Mouse (Mus musculus): ENCODE results near the gene 1700017D01Rik. TPM values are rescaled to one million over a fixed set of nuclear protein-coding genes. Genes with fewer than 3 reads are reported as not detected.
"Not testable (repeated sequence)": the region's sequence is repeated elsewhere in the genome, so short reads cannot be mapped to it uniquely, and the experiment has no call there.

The 1700017D01Rik gene
- polyA plus RNA-seq, 1 experiment from 2014 or later: not detected

GRCm38 (mm10) chr19:11055700-11056099 lies 75.0 kb downstream of the 1700017D01Rik start:
- 82% methylated on average over 1 of the region's 1 CpGs for WGBS
- H3K4me2 ChIP-seq (ENCODE audit: low read depth, low read length); H3K4me3 ChIP-seq (ENCODE audit: low read depth, low read length); ATAC-seq (ENCODE audit: low read depth); H3K27me3 ChIP-seq (ENCODE audit: control insufficient read depth, insufficient read depth, low read length); H3K36me3 ChIP-seq (ENCODE audit: control insufficient read depth, insufficient read depth, low read length); H3K4me1 ChIP-seq (ENCODE audit: control insufficient read depth, insufficient read depth, low read length); H3K27ac ChIP-seq (ENCODE audit: low read depth, low read length); H3K9ac ChIP-seq (replicated peaks; ENCODE audit: low read depth, low read length); H3K9me3 ChIP-seq (ENCODE audit: control insufficient read depth, low read length): not testable (repeated sequence)

- 66% methylated on average over 3 of the region's 3 CpGs for whole genome bisulfite sequencing
- no peak for ATAC-seq (ENCODE audit: low read depth)
These were observed 77.4 kb downstream of the 1700017D01Rik start for GRCm38 (mm10) chr19:11053277-11053676.

GRCm38 (mm10) chr19:11052877-11053276 lies 77.8 kb downstream of the 1700017D01Rik start:
- no peaks in the 10 kb centered on the region for H3K36me3 ChIP-seq (ENCODE audit: control insufficient read depth, insufficient read depth, low read length)
- no peaks in the 10 kb centered on the region for H3K4me1 ChIP-seq (ENCODE audit: control insufficient read depth, insufficient read depth, low read length)
- no peaks in the 10 kb centered on the region for H3K9me3 ChIP-seq (ENCODE audit: control insufficient read depth, low read length)
- no peak for ATAC-seq (ENCODE audit: low read depth)
- H3K4me2 ChIP-seq (ENCODE audit: low read depth, low read length): no peak overlapping the region
- H3K4me3 ChIP-seq (ENCODE audit: low read depth, low read length): no peak overlapping the region
- WGBS: 72% methylated on average over 5 of the region's 5 CpGs
- no peaks in the 10 kb centered on the region for H3K27me3 ChIP-seq (ENCODE audit: control insufficient read depth, insufficient read depth, low read length)
- no peak overlapping the region for H3K27ac ChIP-seq (ENCODE audit: low read depth, low read length)
- H3K9ac ChIP-seq (replicated peaks; ENCODE audit: low read depth, low read length): no peak overlapping the region

More at GRCm38 (mm10) chr19:11053277-11053676, 77.4 kb downstream of the 1700017D01Rik start:
- Histone ChIP-seq H3K27ac (ENCODE audit: low read depth, low read length) (no peak overlapping the region), H3K4me2 (ENCODE audit: low read depth, low read length) (no peak overlapping the region), H3K4me1 (ENCODE audit: control insufficient read depth, insufficient read depth, low read length) (no peaks in the 10 kb centered on the region), H3K9ac (replicated peaks; ENCODE audit: low read depth, low read length) (no peak overlapping the region), H3K9me3 (ENCODE audit: control insufficient read depth, low read length) (no peaks in the 10 kb centered on the region), H3K36me3 (ENCODE audit: control insufficient read depth, insufficient read depth, low read length) (no peaks in the 10 kb centered on the region), H3K27me3 (ENCODE audit: control insufficient read depth, insufficient read depth, low read length) (no peaks in the 10 kb centered on the region), H3K4me3 (ENCODE audit: low read depth, low read length) (no peak overlapping the region)

GRCm38 (mm10) chr19:11050286-11050685 lies 80.4 kb downstream of the 1700017D01Rik start:
- Histone ChIP-seq H3K4me1 (ENCODE audit: control insufficient read depth, insufficient read depth, low read length) (no peaks in the 10 kb centered on the region), H3K36me3 (ENCODE audit: control insufficient read depth, insufficient read depth, low read length) (no peaks in the 10 kb centered on the region), H3K9ac (replicated peaks; ENCODE audit: low read depth, low read length) (no peak overlapping the region), H3K27me3 (ENCODE audit: control insufficient read depth, insufficient read depth, low read length) (no peaks in the 10 kb centered on the region), H3K9me3 (ENCODE audit: control insufficient read depth, low read length) (no peaks in the 10 kb centered on the region), H3K27ac (ENCODE audit: low read depth, low read length) (no peak overlapping the region), H3K4me3 (ENCODE audit: low read depth, low read length) (no peak overlapping the region), H3K4me2 (ENCODE audit: low read depth, low read length) (no peak overlapping the region)
- ATAC-seq (ENCODE audit: low read depth): no peak
- 81% methylated on average over 2 of the region's 2 CpGs for WGBS

GRCm38 (mm10) chr19:11049426-11049825 lies 81.2 kb downstream of the 1700017D01Rik start:
- Histone ChIP-seq H3K9me3 (ENCODE audit: control insufficient read depth, low read length) (no peaks in the 10 kb centered on the region), H3K36me3 (ENCODE audit: control insufficient read depth, insufficient read depth, low read length) (no peaks in the 10 kb centered on the region), H3K9ac (replicated peaks; ENCODE audit: low read depth, low read length) (no peak overlapping the region), H3K27ac (ENCODE audit: low read depth, low read length) (no peak overlapping the region), H3K4me1 (ENCODE audit: control insufficient read depth, insufficient read depth, low read length) (no peaks in the 10 kb centered on the region), H3K4me2 (ENCODE audit: low read depth, low read length) (no peak overlapping the region), H3K27me3 (ENCODE audit: control insufficient read depth, insufficient read depth, low read length) (no peaks in the 10 kb centered on the region), H3K4me3 (ENCODE audit: low read depth, low read length) (no peak overlapping the region)
- ATAC-seq (ENCODE audit: low read depth): no peak

GRCm38 (mm10) chr19:11048503-11048902 lies 82.2 kb downstream of the 1700017D01Rik start:
- H3K9ac ChIP-seq (replicated peaks; ENCODE audit: low read depth, low read length): no peak overlapping the region
- no peaks in the 10 kb centered on the region for H3K4me1 ChIP-seq (ENCODE audit: control insufficient read depth, insufficient read depth, low read length)
- H3K4me3 ChIP-seq (ENCODE audit: low read depth, low read length): no peak overlapping the region
- no peak for ATAC-seq (ENCODE audit: low read depth)
- no peak overlapping the region for H3K4me2 ChIP-seq (ENCODE audit: low read depth, low read length)
- no peaks in the 10 kb centered on the region for H3K27me3 ChIP-seq (ENCODE audit: control insufficient read depth, insufficient read depth, low read length)
- 83% methylated on average over 1 of the region's 1 CpGs for WGBS
- H3K27ac ChIP-seq (ENCODE audit: low read depth, low read length): no peak overlapping the region
- H3K9me3 ChIP-seq (ENCODE audit: control insufficient read depth, low read length): no peaks in the 10 kb centered on the region
- H3K36me3 ChIP-seq (ENCODE audit: control insufficient read depth, insufficient read depth, low read length): no peaks in the 10 kb centered on the region

GRCm38 (mm10) chr19:11048009-11048408 lies 82.7 kb downstream of the 1700017D01Rik start:
- Histone ChIP-seq H3K4me2 (ENCODE audit: low read depth, low read length) (no peak overlapping the region), H3K4me3 (ENCODE audit: low read depth, low read length) (no peak overlapping the region), H3K27ac (ENCODE audit: low read depth, low read length) (no peak overlapping the region), H3K9me3 (ENCODE audit: control insufficient read depth, low read length) (no peaks in the 10 kb centered on the region), H3K9ac (replicated peaks; ENCODE audit: low read depth, low read length) (no peak overlapping the region), H3K4me1 (ENCODE audit: control insufficient read depth, insufficient read depth, low read length) (no peaks in the 10 kb centered on the region), H3K36me3 (ENCODE audit: control insufficient read depth, insufficient read depth, low read length) (no peaks in the 10 kb centered on the region), H3K27me3 (ENCODE audit: control insufficient read depth, insufficient read depth, low read length) (no peaks in the 10 kb centered on the region)
- ATAC-seq (ENCODE audit: low read depth): no peak
- 82% methylated on average over 6 of the region's 6 CpGs for WGBS

Other genes starting within 250 kb of the 1700017D01Rik start
- gene Tmem109, start 248.9 kb downstream of the 1700017D01Rik start, polyA plus RNA-seq (2014; fragmentation: Nextera tagmentation; extraction: Ambion mirVana): 36.3 and 39.1 TPM in 2 replicates
- gene Prpf19, start 235.6 kb downstream of the 1700017D01Rik start, polyA plus RNA-seq (2014; fragmentation: Nextera tagmentation; extraction: Ambion mirVana): 37.6 and 48.8 TPM in 2 replicates
- gene Zp1, start 210.2 kb downstream of the 1700017D01Rik start, polyA plus RNA-seq (2014; fragmentation: Nextera tagmentation; extraction: Ambion mirVana): not detected in 2 replicates
- 0.10 and 0.11 TPM in 2 replicates for gene Ptgdr2, start 193.7 kb downstream of the 1700017D01Rik start, polyA plus RNA-seq (2014; fragmentation: Nextera tagmentation; extraction: Ambion mirVana)
- gene Ccdc86, start 181.6 kb downstream of the 1700017D01Rik start, polyA plus RNA-seq (2014; fragmentation: Nextera tagmentation; extraction: Ambion mirVana): 9.8 and 11.6 TPM in 2 replicates
- gene Ms4a10, start 156.2 kb downstream of the 1700017D01Rik start, polyA plus RNA-seq (2014; fragmentation: Nextera tagmentation; extraction: Ambion mirVana): not detected in 2 replicates
- gene Ms4a15, start 137.6 kb downstream of the 1700017D01Rik start, polyA plus RNA-seq (2014; fragmentation: Nextera tagmentation; extraction: Ambion mirVana): not detected in 2 replicates
- not detected in 2 replicates for gene Ms4a18, start 112.8 kb downstream of the 1700017D01Rik start, polyA plus RNA-seq (2014; fragmentation: Nextera tagmentation; extraction: Ambion mirVana)
- not detected in 2 replicates for gene Ms4a8a, start 49.8 kb downstream of the 1700017D01Rik start, polyA plus RNA-seq (2014; fragmentation: Nextera tagmentation; extraction: Ambion mirVana)
- not detected in 2 replicates for gene 1700025F22Rik, start 34.4 kb upstream of the 1700017D01Rik start, polyA plus RNA-seq (2014; fragmentation: Nextera tagmentation; extraction: Ambion mirVana)
- gene Ms4a13, start 65.9 kb upstream of the 1700017D01Rik start, polyA plus RNA-seq (2014; fragmentation: Nextera tagmentation; extraction: Ambion mirVana): not detected in 2 replicates
- gene Ms4a12, start 101.6 kb upstream of the 1700017D01Rik start, polyA plus RNA-seq (2014; fragmentation: Nextera tagmentation; extraction: Ambion mirVana): not detected in 2 replicates
- gene Ms4a1, start 135.4 kb upstream of the 1700017D01Rik start, polyA plus RNA-seq (2014; fragmentation: Nextera tagmentation; extraction: Ambion mirVana): not detected in 2 replicates
- not detected in 2 replicates for gene Ms4a5, start 153.0 kb upstream of the 1700017D01Rik start, polyA plus RNA-seq (2014; fragmentation: Nextera tagmentation; extraction: Ambion mirVana)
- 0.06 TPM in 1 of 2 replicates, not detected in the other for gene Ms4a14, start 183.6 kb upstream of the 1700017D01Rik start, polyA plus RNA-seq (2014; fragmentation: Nextera tagmentation; extraction: Ambion mirVana)
- 0.63 and 4.0 TPM in 2 replicates for gene Ms4a7, start 205.3 kb upstream of the 1700017D01Rik start, polyA plus RNA-seq (2014; fragmentation: Nextera tagmentation; extraction: Ambion mirVana)
- 2.6 TPM in 1 of 2 replicates, not detected in the other for gene Ms4a4a, start 244.6 kb upstream of the 1700017D01Rik start, polyA plus RNA-seq (2014; fragmentation: Nextera tagmentation; extraction: Ambion mirVana)

All from neural tube, embryonic 14.5 days (tissue).